Mouse (Mus musculus): ENCODE results near the gene Metrn. TPM values are rescaled to one million over a fixed set of nuclear protein-coding genes. Genes with fewer than 3 reads are reported as not detected.

The Metrn gene
- polyA plus RNA-seq, 1 experiment, result 44.4 TPM

- Histone ChIP-seq H3K4me3 (peak overlapping the region; percentile 52), H3K4me2 (ENCODE audit: low read depth) (peak overlapping the region; percentile 97), H3ac (ENCODE audit: control insufficient read depth, insufficient read length) (no peak overlapping the region), H3K27me3 (ENCODE audit: control insufficient read depth, insufficient read depth, insufficient read length) (no peaks in the 10 kb centered on the region), H3K79me2 (ENCODE audit: control insufficient read depth, insufficient read depth) (no peaks in the 10 kb centered on the region), H3K36me3 (ENCODE audit: control insufficient read depth, insufficient read depth) (peaks cover 4% of the 10 kb centered on the region)
- TF ChIP-seq REST (IDR thresholded peaks at IDR 0.05; ENCODE audit: insufficient read depth, insufficient read length) (no peak), POLR2AphosphoS2 (IDR thresholded peaks at IDR 0.05; ENCODE audit: insufficient read length, low read depth) (peak; percentile 37), TCF3 (IDR thresholded peaks at IDR 0.05; ENCODE audit: insufficient read length, low read depth) (no peak), USF1 (IDR thresholded peaks at IDR 0.05; ENCODE audit: low read depth) (no peak), POLR2A (IDR thresholded peaks at IDR 0.05; ENCODE audit: insufficient read length, low read depth) (no peak)
These were observed 12.9 kb downstream of the Metrn start for GRCm38 (mm10) chr17:25783861-25784574.

GRCm38 (mm10) chr17:25783086-25783485, 13.8 kb downstream of the Metrn start:
- Histone ChIP-seq H3K36me3 (ENCODE audit: control insufficient read depth, insufficient read depth) (peaks cover 4% of the 10 kb centered on the region), H3K4me3 (no peak overlapping the region), H3ac (ENCODE audit: control insufficient read depth, insufficient read length) (no peak overlapping the region), H3K4me2 (ENCODE audit: low read depth) (no peak overlapping the region), H3K79me2 (ENCODE audit: control insufficient read depth, insufficient read depth) (no peaks in the 10 kb centered on the region), H3K27me3 (ENCODE audit: control insufficient read depth, insufficient read depth, insufficient read length) (no peaks in the 10 kb centered on the region)
- peak; percentile 2 for TF ChIP-seq POLR2A (IDR thresholded peaks at IDR 0.05; ENCODE audit: insufficient read length, low read depth)
- no peak for TF ChIP-seq CEBPB (IDR thresholded peaks at IDR 0.05; ENCODE audit: insufficient read depth, poor library complexity, severe bottlenecking)

- H3K79me2 ChIP-seq (ENCODE audit: control insufficient read depth, insufficient read depth), result no peaks in the 10 kb centered on the region
- H3K4me2 ChIP-seq (ENCODE audit: low read depth), result no peak overlapping the region
- no peak overlapping the region for H3K4me3 ChIP-seq
- H3K36me3 ChIP-seq (ENCODE audit: control insufficient read depth, insufficient read depth), result peaks cover 4% of the 10 kb centered on the region
- H3K27me3 ChIP-seq (ENCODE audit: control insufficient read depth, insufficient read depth, insufficient read length), result no peaks in the 10 kb centered on the region
- TF ChIP-seq TCF3 (IDR thresholded peaks at IDR 0.05; ENCODE audit: insufficient read length, low read depth), result no peak
- no peak for TF ChIP-seq POLR2AphosphoS2 (IDR thresholded peaks at IDR 0.05; ENCODE audit: insufficient read length, low read depth)
- no peak for TF ChIP-seq MAX (IDR thresholded peaks at IDR 0.05; ENCODE audit: low read depth)
- TF ChIP-seq SRF (IDR thresholded peaks at IDR 0.05; ENCODE audit: control insufficient read depth, insufficient read length, low read depth), result no peak
- no peak overlapping the region for H3ac ChIP-seq (ENCODE audit: control insufficient read depth, insufficient read length)
These were observed 15.6 kb downstream of the Metrn start for GRCm38 (mm10) chr17:25781339-25781738.

- H3K36me3 ChIP-seq (ENCODE audit: control insufficient read depth, insufficient read depth), result peaks cover 4% of the 10 kb centered on the region
- no peak overlapping the region for H3ac ChIP-seq (ENCODE audit: control insufficient read depth, insufficient read length)
- H3K27me3 ChIP-seq (ENCODE audit: control insufficient read depth, insufficient read depth, insufficient read length), result no peaks in the 10 kb centered on the region
- TF ChIP-seq MAX (IDR thresholded peaks at IDR 0.05; ENCODE audit: low read depth) (no peak), USF1 (IDR thresholded peaks at IDR 0.05; ENCODE audit: low read depth) (no peak), REST (IDR thresholded peaks at IDR 0.05; ENCODE audit: insufficient read depth, insufficient read length) (no peak), TCF12 (IDR thresholded peaks at IDR 0.05; ENCODE audit: insufficient read depth, poor library complexity, severe bottlenecking) (no peak), TCF3 (IDR thresholded peaks at IDR 0.05; ENCODE audit: insufficient read length, low read depth) (no peak), CEBPB (IDR thresholded peaks at IDR 0.05; ENCODE audit: insufficient read depth, poor library complexity, severe bottlenecking) (no peak), MYOG (IDR thresholded peaks at IDR 0.05; ENCODE audit: control insufficient read depth in 1 of 3, insufficient read depth in 1 of 3, insufficient read length in 2 of 3, low read depth in 2 of 3) (no peak), MYOD1 (IDR thresholded peaks at IDR 0.05; ENCODE audit: control insufficient read depth in 1 of 3, insufficient read length in 2 of 3, low read depth in 2 of 3) (no peak), POLR2AphosphoS2 (IDR thresholded peaks at IDR 0.05; ENCODE audit: insufficient read length, low read depth) (no peak), E2F4 (IDR thresholded peaks at IDR 0.05; ENCODE audit: insufficient read depth) (no peak), POLR2A (IDR thresholded peaks at IDR 0.05; ENCODE audit: insufficient read length, low read depth) (no peak), SRF (IDR thresholded peaks at IDR 0.05; ENCODE audit: control insufficient read depth, insufficient read length, low read depth) (no peak)
- peaks cover 8% of the 10 kb centered on the region for H3K79me2 ChIP-seq (ENCODE audit: control insufficient read depth, insufficient read depth)
- H3K4me2 ChIP-seq (ENCODE audit: low read depth), result no peak overlapping the region
- no peak overlapping the region for H3K4me3 ChIP-seq
These were observed 19.0 kb downstream of the Metrn start for GRCm38 (mm10) chr17:25777948-25778347.

GRCm38 (mm10) chr17:25775318-25776062, 21.4 kb downstream of the Metrn start:
- TF ChIP-seq MYOD1 (IDR thresholded peaks at IDR 0.05; ENCODE audit: control insufficient read depth in 1 of 3, insufficient read length in 2 of 3, low read depth in 2 of 3) (no peak), E2F4 (IDR thresholded peaks at IDR 0.05; ENCODE audit: insufficient read depth) (no peak), TCF3 (IDR thresholded peaks at IDR 0.05; ENCODE audit: insufficient read length, low read depth) (no peak), REST (IDR thresholded peaks at IDR 0.05; ENCODE audit: insufficient read depth, insufficient read length) (no peak), MAX (IDR thresholded peaks at IDR 0.05; ENCODE audit: low read depth) (no peak), USF1 (IDR thresholded peaks at IDR 0.05; ENCODE audit: low read depth) (no peak)
- peaks cover 8% of the 10 kb centered on the region for H3K79me2 ChIP-seq (ENCODE audit: control insufficient read depth, insufficient read depth)
- H3K27me3 ChIP-seq (ENCODE audit: control insufficient read depth, insufficient read depth, insufficient read length), result no peaks in the 10 kb centered on the region
- H3K4me3 ChIP-seq, result no peak overlapping the region
- H3K4me2 ChIP-seq (ENCODE audit: low read depth), result no peak overlapping the region
- no peaks in the 10 kb centered on the region for H3K36me3 ChIP-seq (ENCODE audit: control insufficient read depth, insufficient read depth)
- H3ac ChIP-seq (ENCODE audit: control insufficient read depth, insufficient read length), result no peak overlapping the region
